Mouse (Mus musculus) MEL (cell line): ENCODE data around the gene Nup160. TPM values are rescaled to one million over a fixed set of nuclear protein-coding genes. Genes with fewer than 3 reads are reported as not detected.

Experiments
- DNase-seq: peaks from one replicate; pipeline ENCODE4 v3.0.0; 2011; ENCODE audit warnings: low read depth, low spot score
- H3K27ac ChIP-seq: 2 replicates; pipeline ENCODE4 v1.5.1; 2012; ENCODE audit warnings: low read depth, mild to moderate bottlenecking, control low read depth, low read length, moderate library complexity; ENCODE audit not compliant: control insufficient read depth
- H3K27me3 ChIP-seq, 2 experiments: fragments of 150-350 bp in 1 of 2; sonication (generic) in 1 of 2; 2 replicates each; pipeline ENCODE4 v1.6.1; 2012; ENCODE audit warnings: low read length in 2 of 2, mild to moderate bottlenecking in 2 of 2, improper control_type of control experiment in 1 of 2, moderate library complexity in 1 of 2; ENCODE audit not compliant: insufficient read depth in 2 of 2, control insufficient read depth in 1 of 2
- H3K36me3 ChIP-seq, 2 experiments: 2 replicates each; pipeline ENCODE4 v1.6.1; 2012 to 2014; ENCODE audit warnings: low read length in 2 of 2, improper control_type of control experiment in 1 of 2, inconsistent platforms in 1 of 2, mild to moderate bottlenecking in 1 of 2; ENCODE audit not compliant: insufficient read depth in 2 of 2, control insufficient read depth in 1 of 2
- H3K4me1 ChIP-seq, 2 experiments: fragments of 150-350 bp in 1 of 2; sonication (generic) in 1 of 2; 2 replicates each; pipeline ENCODE4 v1.6.1; 2012; ENCODE audit warnings: low read length in 2 of 2, improper control_type of control experiment in 1 of 2, mild to moderate bottlenecking in 1 of 2; ENCODE audit not compliant: insufficient read depth in 2 of 2, control insufficient read depth in 1 of 2
- H3K4me3 ChIP-seq, 2 experiments: fragments of 150-350 bp in 1 of 2; sonication (generic) in 1 of 2; 2 replicates each; pipeline ENCODE4 v1.5.1; 2012; ENCODE audit warnings: low read depth in 2 of 2, low read length in 2 of 2, mild to moderate bottlenecking in 2 of 2, moderate library complexity in 2 of 2, control low read depth in 1 of 2, improper control_type of control experiment in 1 of 2; ENCODE audit not compliant: control insufficient read depth in 1 of 2, insufficient read depth in 1 of 2
- H3K79me2 ChIP-seq: 2 replicates; pipeline ENCODE4 v1.6.1; 2012; ENCODE audit warnings: mild to moderate bottlenecking, low read length, moderate library complexity; ENCODE audit not compliant: control insufficient read depth, poor library complexity, insufficient read depth
- H3K9ac ChIP-seq: 2 replicates; pipeline ENCODE4 v1.6.1; 2012; ENCODE audit warnings: low read depth, mild to moderate bottlenecking, control low read depth, low read length, moderate library complexity; ENCODE audit not compliant: control insufficient read depth, poor library complexity, severe bottlenecking
- H3K9me3 ChIP-seq: fragments of 150-350 bp; sonication (generic); replicated peaks from 2 replicates; pipeline ENCODE4 v1.6.1; 2012; ENCODE audit warnings: mild to moderate bottlenecking, low read length, improper control_type of control experiment, moderate library complexity; ENCODE audit not compliant: insufficient read depth
- BHLHE40 ChIP-seq: IDR thresholded peaks from 2 replicates; pipeline ENCODE4 v1.6.1; 2012; ENCODE audit warnings: low read depth, mild to moderate bottlenecking, inconsistent platforms, low read length, improper control_type of control experiment, borderline replicate concordance
- CHD2 ChIP-seq: IDR thresholded peaks from 2 replicates; pipeline ENCODE4 v1.6.1; 2011; ENCODE audit warnings: low read length, improper control_type of control experiment
- CTCF ChIP-seq, 3 experiments: IDR thresholded peaks in 2 of 3; conservative IDR thresholded peaks in 1 of 3; 2 replicates each; pipeline ENCODE4 v1.5.1; 2011 to 2012; ENCODE audit warnings: low read length in 3 of 3, low read depth in 2 of 3, mild to moderate bottlenecking in 2 of 3, improper control_type of control experiment in 1 of 3, inconsistent platforms in 1 of 3, mixed read lengths in 1 of 3, moderate library complexity in 1 of 3; ENCODE audit not compliant: control insufficient read depth in 1 of 3, insufficient read depth in 1 of 3, poor library complexity in 1 of 3, severe bottlenecking in 1 of 3
- ELF1 ChIP-seq: IDR thresholded peaks from 2 replicates; pipeline ENCODE4 v1.6.1; 2014; ENCODE audit warnings: low read depth, mild to moderate bottlenecking, inconsistent platforms, low read length, improper control_type of control experiment, moderate library complexity
- ETS1 ChIP-seq: IDR thresholded peaks from 2 replicates; pipeline ENCODE4 v1.6.1; 2012; ENCODE audit warnings: low read depth, mild to moderate bottlenecking, inconsistent platforms, low read length, improper control_type of control experiment, moderate library complexity
- GABPA ChIP-seq: IDR thresholded peaks from 2 replicates; pipeline ENCODE4 v1.6.1; 2012; ENCODE audit warnings: low read depth, mild to moderate bottlenecking, inconsistent platforms, low read length, improper control_type of control experiment, moderate library complexity
- MAFK ChIP-seq: IDR thresholded peaks from 2 replicates; pipeline ENCODE4 v1.6.1; 2011; ENCODE audit warnings: low read depth, mild to moderate bottlenecking, low read length, improper control_type of control experiment, borderline replicate concordance
- MAX ChIP-seq: IDR thresholded peaks from 2 replicates; pipeline ENCODE4 v1.6.1; 2011; ENCODE audit warnings: low read length, improper control_type of control experiment
- MEF2A ChIP-seq: IDR thresholded peaks from 2 replicates; pipeline ENCODE4 v1.6.1; 2014; ENCODE audit warnings: low read depth, mild to moderate bottlenecking, inconsistent platforms, low read length, improper control_type of control experiment; ENCODE audit not compliant: poor library complexity, insufficient replicate concordance, severe bottlenecking; ENCODE audit errors: extremely low read depth
- NELFE ChIP-seq: IDR thresholded peaks from 2 replicates; pipeline ENCODE4 v1.6.1; 2011; ENCODE audit warnings: low read depth, low read length, improper control_type of control experiment
- NRF1 ChIP-seq: IDR thresholded peaks from 2 replicates; pipeline ENCODE4 v1.6.1; 2014; ENCODE audit warnings: low read depth, mild to moderate bottlenecking, inconsistent platforms, low read length, improper control_type of control experiment, moderate library complexity; ENCODE audit not compliant: poor library complexity, insufficient read depth, severe bottlenecking
- POLR2AphosphoS5 ChIP-seq: IDR thresholded peaks from 2 replicates; pipeline ENCODE4 v1.6.1; 2012; ENCODE audit warnings: low read depth, borderline replicate concordance, mild to moderate bottlenecking, inconsistent platforms, low read length, moderate library complexity, mixed read lengths
- SIN3A ChIP-seq: IDR thresholded peaks from 2 replicates; pipeline ENCODE4 v1.6.1; 2012; ENCODE audit warnings: low read length, improper control_type of control experiment, inconsistent platforms
- SMC3 ChIP-seq: IDR thresholded peaks from 2 replicates; pipeline ENCODE4 v1.6.1; 2011; ENCODE audit warnings: low read depth, low read length, improper control_type of control experiment
- TBP ChIP-seq: IDR thresholded peaks from 2 replicates; pipeline ENCODE4 v1.8.0; 2011; ENCODE audit warnings: low read depth, low read length, improper control_type of control experiment
- USF2 ChIP-seq, 2 experiments: IDR thresholded peaks; 2 replicates each; pipeline ENCODE4 v1.6.1; 2011 to 2012; ENCODE audit warnings: improper control_type of control experiment in 2 of 2, low read length in 2 of 2, borderline replicate concordance in 1 of 2, inconsistent platforms in 1 of 2, low read depth in 1 of 2, mild to moderate bottlenecking in 1 of 2; ENCODE audit not compliant: insufficient read depth in 1 of 2
- ZC3H11A ChIP-seq: IDR thresholded peaks from 2 replicates; pipeline ENCODE4 v1.6.1; 2012; ENCODE audit warnings: low read depth, mild to moderate bottlenecking, inconsistent platforms, low read length, improper control_type of control experiment
- ZKSCAN1 ChIP-seq: IDR thresholded peaks from 2 replicates; pipeline ENCODE4 v1.6.1; 2012; ENCODE audit warnings: low read depth, mild to moderate bottlenecking, inconsistent platforms, low read length, improper control_type of control experiment, moderate library complexity
- ZNF384 ChIP-seq: IDR thresholded peaks from 2 replicates; pipeline ENCODE4 v1.6.1; 2012; ENCODE audit warnings: low read depth, mild to moderate bottlenecking, inconsistent platforms, low read length, improper control_type of control experiment
- polyA plus RNA-seq, 2 experiments: library from polyadenylated mRNA; stranded (reverse) in 1 of 2; unstranded in 1 of 2; fragments of >175 nt in 1 of 2; fragments of >200 nt in 1 of 2; gene quantifications; 2 replicates each; pipeline versions ENCODE4 v1.2.1 to v1.2.4; 2012; ENCODE audit warnings: low replicate concordance in 2 of 2, low read depth in 1 of 2; ENCODE audit not compliant: insufficient read length in 2 of 2, insufficient read depth in 1 of 2, missing spikeins in 1 of 2
- total RNA-seq: library from RNA; depleted of rRNA; stranded (reverse); fragments of 300-350 nt; gene quantifications from 2 replicates; pipeline ENCODE4 v1.2.3, GENCODE M21; 2012

Nup160 gene
- total and polyA plus RNA-seq, 3 experiments = 43.8 to 91.4 (median 63.8) TPM

GRCm38 (mm10) chr2:90661426-90661825 is 15.6 kb upstream of the Nup160 start (continued):
- TF ChIP-seq CTCF (IDR thresholded peaks at IDR 0.05 in 2 of 3, conservative IDR thresholded peaks at IDR 0.05 in 1 of 3; ENCODE audit: control insufficient read depth in 1 of 3, insufficient read depth in 1 of 3, low read depth in 2 of 3, low read length in 3 of 3, poor library complexity in 1 of 3, severe bottlenecking in 1 of 3) (no peak), SMC3 (peak; percentile 5; the same call in 1 of the 2 replicates), MAFK (peak; percentile 33; the same call in 1 of the 2 replicates), GABPA (no peak), TBP (peak; percentile 50; the same call in 1 of the 2 replicates)

GRCm38 (mm10) chr2:90666591-90667387 is 10.2 kb upstream of the Nup160 start:
- H3K27ac ChIP-seq = no peak overlapping the region; the same call in 1 of the 2 replicates
- peaks cover 7 to 24% of the 10 kb centered on the region in 2 experiments; a peak in 3 of 4 replicates for H3K4me1 ChIP-seq
- no peaks in the 10 kb centered on the region for H3K27me3 ChIP-seq
- no peaks in the 10 kb centered on the region; the same call in 1 of the 2 replicates for H3K79me2 ChIP-seq
- peak; percentile 31 for DNase-seq
- TF ChIP-seq NRF1 (no peak), BHLHE40 (no peak), USF2 (IDR thresholded peaks at IDR 0.05; ENCODE audit: borderline replicate concordance in 1 of 2, insufficient read depth in 1 of 2, low read depth in 1 of 2, low read length in 2 of 2) (no peak), ETS1 (no peak), ZNF384 (no peak), ZKSCAN1 (no peak), NELFE (no peak), MAX (no peak), GABPA (no peak), ELF1 (no peak), POLR2AphosphoS5 (no peak), SIN3A (no peak), ZC3H11A (no peak), CHD2 (no peak), MEF2A (no peak)
- H3K9me3 ChIP-seq = no peaks in the 10 kb centered on the region
- no peak overlapping the region; the same call in 1 of the 2 replicates for H3K9ac ChIP-seq
- no peak overlapping the region for H3K4me3 ChIP-seq
- peaks cover 0 to 25% of the 10 kb centered on the region in 2 experiments; a peak in 2 of 4 replicates for H3K36me3 ChIP-seq
